ENCODE assay signal across 18 mouse cellular contexts in genomic region chr13:59246070-59246469, GRCm38 (mm10).
"Had no signal": no experiment of that assay in that cellular context is flagged by ENCODE, and none has a peak within 500 bp of the region (broad histone marks: within the 10 kb centered on the region; RNA-seq: fewer than 3 reads in every experiment).

No protein-coding gene starts in this region.

- H3K4me2 ChIP-seq: liver, embryonic 13.5 days; midbrain, embryonic 15.5 days; neural tube, embryonic 13.5 days had no signal

- H3K27ac ChIP-seq: layer of hippocampus, adult 2 months; liver, embryonic 13.5 days; midbrain, embryonic 15.5 days; neural tube, embryonic 13.5 days; stomach, postnatal 0 days had no signal

- H3K36me3 ChIP-seq: liver, embryonic 13.5 days; midbrain, embryonic 15.5 days; neural tube, embryonic 13.5 days had no signal

- H3K4me1 ChIP-seq: liver, embryonic 13.5 days had no signal

- H3K27me3 ChIP-seq: liver, embryonic 13.5 days; midbrain, embryonic 15.5 days; neural tube, embryonic 13.5 days had no signal

- H3K9ac ChIP-seq: liver, embryonic 13.5 days; midbrain, embryonic 15.5 days; neural tube, embryonic 13.5 days had no signal

- ATAC-seq: midbrain, embryonic 15.5 days had no signal

- H3K4me3 ChIP-seq: layer of hippocampus, adult 2 months; liver, embryonic 13.5 days; midbrain, embryonic 15.5 days; myocyte; neural tube, embryonic 13.5 days had no signal

- DNase-seq: kidney, adult 11 months; kidney, adult 8-10 months; kidney, postnatal 14 days; layer of hippocampus, adult 9-11 months; liver, embryonic 13.5 days; lung, adult 2 months; lung, postnatal 14 days; lung, postnatal 4 days; retina, postnatal 1 day; right cerebral cortex, postnatal 25 days; thymus, adult 2 months; thymus, postnatal 14 days; thymus, postnatal 4 days had no signal

- H3K9me3 ChIP-seq: liver, embryonic 13.5 days; midbrain, embryonic 15.5 days; neural tube, embryonic 13.5 days had no signal
